Comparison of ENCODE assay signal across 21 mouse cellular contexts in the genomic region with DNA sequence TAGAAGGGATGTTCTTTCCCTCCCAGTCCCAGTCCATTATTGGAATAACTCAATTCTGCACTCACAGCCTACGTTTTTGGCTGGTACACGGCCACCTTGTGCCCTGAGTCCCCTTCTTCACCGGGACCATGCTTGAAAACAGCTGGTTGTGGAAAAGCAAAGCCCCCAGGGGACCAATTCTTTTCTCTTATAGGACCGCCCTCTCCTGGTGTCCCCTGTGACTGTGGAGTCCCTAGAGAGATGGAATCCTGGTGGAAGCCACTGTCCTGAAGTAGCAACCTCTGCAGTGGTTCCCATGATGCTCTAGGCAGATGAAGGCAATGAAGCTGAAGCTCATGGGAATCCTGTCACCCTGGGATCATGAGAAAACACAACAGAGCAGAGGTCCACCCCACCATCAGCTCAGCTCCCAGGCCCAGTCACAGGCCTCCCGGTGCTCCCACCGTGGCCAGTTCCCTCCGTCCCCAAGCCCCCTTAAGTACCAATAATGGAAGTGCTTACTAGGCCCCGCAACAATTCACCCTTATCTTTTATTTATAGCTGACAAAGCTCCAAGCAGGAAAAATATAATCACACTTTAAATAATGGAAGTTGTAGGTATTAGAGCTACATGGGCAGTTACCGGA. TPM values are rescaled to one million over a fixed set of nuclear protein-coding genes. Genes with fewer than 3 reads are reported as not detected.
DNase-seq lines count a peak whose midpoint lies in the region; ATAC-seq lines count a peak whose summit lies in the region.
"Had no signal": no experiment of that assay in that cellular context is flagged by ENCODE, and none has a peak within 500 bp of the region (broad histone marks: within the 10 kb centered on the region; RNA-seq: fewer than 3 reads in every experiment).

No protein-coding gene starts in this region.

- 0 out of 2 replicates have a peak overlapping the region, but pooled peaks have one; percentile 11 for H3K27ac ChIP-seq in hindbrain, embryonic 15.5 days (replicated peaks)
- no peak overlapping the region for H3K27ac ChIP-seq in hindbrain, embryonic 14.5 days
- H3K27ac ChIP-seq in neural tube, embryonic 14.5 days (ENCODE audit: low read depth, low read length): no peak overlapping the region
- H3K27ac ChIP-seq in midbrain, embryonic 10.5 days (replicated peaks): no peak overlapping the region
- H3K27ac ChIP-seq: embryonic facial prominence, embryonic 15.5 days; forebrain, embryonic 10.5 days; heart, adult 2 months; heart, embryonic 15.5 days; hindbrain, postnatal 0 days had no signal

- DNase-seq in heart, adult 8-10 months (ENCODE audit: low spot score): peak; percentile 32
- DNase-seq in heart, postnatal 25 days (ENCODE audit: low spot score): no peak
- no peak for DNase-seq in hindbrain, embryonic 14.5 days (ENCODE audit: low spot score)
- DNase-seq in midbrain, embryonic 10.5 days (ENCODE audit: low spot score): no peak
- DNase-seq: adrenal gland, adult 2 months; adrenal gland, postnatal 25 days; cerebellum, adult 18-20 months; cerebellum, adult 9-11 months; cerebellum, postnatal 36 days; gastrocnemius, postnatal 36 days; heart, postnatal 14 days; kidney, adult 11 months had no signal

- ATAC-seq in hindbrain, embryonic 15.5 days (ENCODE audit: low FRiP score, low read depth): no peak
- ATAC-seq in hindbrain, embryonic 14.5 days (ENCODE audit: low FRiP score): no peak
- ATAC-seq in neural tube, embryonic 14.5 days (ENCODE audit: low read depth): peak; percentile 64; the same call in 1 of the 2 replicates
- ATAC-seq: forebrain, embryonic 14.5 days had no signal

- no peak overlapping the region for H3K4me3 ChIP-seq in hindbrain, embryonic 15.5 days
- H3K4me3 ChIP-seq in hindbrain, embryonic 14.5 days (replicated peaks; ENCODE audit: low read length): no peak overlapping the region
- no peak overlapping the region for H3K4me3 ChIP-seq in neural tube, embryonic 14.5 days (ENCODE audit: low read depth, low read length)
- H3K4me3 ChIP-seq in midbrain, embryonic 10.5 days: no peak overlapping the region
- H3K4me3 ChIP-seq: embryonic facial prominence, embryonic 15.5 days; erythroblast, embryonic 14.5 days; forebrain, embryonic 10.5 days; heart, adult 2 months; heart, embryonic 15.5 days had no signal

- no peaks in the 10 kb centered on the region for H3K27me3 ChIP-seq in hindbrain, embryonic 15.5 days
- H3K27me3 ChIP-seq in hindbrain, embryonic 14.5 days (ENCODE audit: control insufficient read depth, insufficient read depth, low read length): no peaks in the 10 kb centered on the region
- no peaks in the 10 kb centered on the region for H3K27me3 ChIP-seq in neural tube, embryonic 14.5 days (ENCODE audit: control insufficient read depth, insufficient read depth, low read length)
- no peaks in the 10 kb centered on the region for H3K27me3 ChIP-seq in midbrain, embryonic 10.5 days (ENCODE audit: low read depth, poor library complexity, severe bottlenecking)
- H3K27me3 ChIP-seq: embryonic facial prominence, embryonic 15.5 days; heart, embryonic 15.5 days had no signal

- no peak overlapping the region for H3K4me2 ChIP-seq in hindbrain, embryonic 15.5 days
- H3K4me2 ChIP-seq in hindbrain, embryonic 14.5 days (replicated peaks): no peak overlapping the region
- no peak overlapping the region for H3K4me2 ChIP-seq in neural tube, embryonic 14.5 days (ENCODE audit: low read depth, low read length)
- H3K4me2 ChIP-seq: embryonic facial prominence, embryonic 15.5 days; heart, embryonic 15.5 days had no signal

- 0 out of 2 replicates have a peak, but pooled peaks cover 9% of the 10 kb centered on the region for H3K4me1 ChIP-seq in hindbrain, embryonic 15.5 days (replicated peaks)
- H3K4me1 ChIP-seq in hindbrain, embryonic 14.5 days (replicated peaks; ENCODE audit: control insufficient read depth, insufficient read depth, low read length): peaks cover 9% of the 10 kb centered on the region; the same call in 1 of the 2 replicates
- H3K4me1 ChIP-seq in neural tube, embryonic 14.5 days (ENCODE audit: control insufficient read depth, insufficient read depth, low read length): no peaks in the 10 kb centered on the region
- no peaks in the 10 kb centered on the region for H3K4me1 ChIP-seq in midbrain, embryonic 10.5 days
- H3K4me1 ChIP-seq: embryonic facial prominence, embryonic 15.5 days; forebrain, embryonic 10.5 days had no signal

- intact Hi-C loops in heart, postnatal 25 days (cut with DNase I): no loop called here

- 65% methylated on average over 9 of the region's 9 CpGs for WGBS in hindbrain, embryonic 15.5 days
- WGBS in hindbrain, embryonic 14.5 days: 65% methylated on average over 9 of the region's 9 CpGs
- WGBS in neural tube, embryonic 14.5 days: 43% methylated on average over 9 of the region's 9 CpGs
- 85% methylated on average over 9 of the region's 9 CpGs for WGBS in midbrain, embryonic 10.5 days

- no peaks in the 10 kb centered on the region for H3K36me3 ChIP-seq in hindbrain, embryonic 15.5 days
- H3K36me3 ChIP-seq in hindbrain, embryonic 14.5 days (replicated peaks; ENCODE audit: control insufficient read depth, insufficient read depth): no peaks in the 10 kb centered on the region
- H3K36me3 ChIP-seq in neural tube, embryonic 14.5 days (ENCODE audit: control insufficient read depth, insufficient read depth, low read length): no peaks in the 10 kb centered on the region
- no peaks in the 10 kb centered on the region for H3K36me3 ChIP-seq in midbrain, embryonic 10.5 days
- H3K36me3 ChIP-seq: embryonic facial prominence, embryonic 15.5 days; forebrain, embryonic 10.5 days; heart, embryonic 15.5 days had no signal

- H3K9ac ChIP-seq in hindbrain, embryonic 15.5 days: no peak overlapping the region
- no peak overlapping the region for H3K9ac ChIP-seq in hindbrain, embryonic 14.5 days
- H3K9ac ChIP-seq in neural tube, embryonic 14.5 days (replicated peaks; ENCODE audit: low read depth, low read length): no peak overlapping the region
- H3K9ac ChIP-seq: embryonic facial prominence, embryonic 15.5 days; heart, embryonic 15.5 days had no signal

- H3K9me3 ChIP-seq in hindbrain, embryonic 15.5 days: no peaks in the 10 kb centered on the region
- no peaks in the 10 kb centered on the region for H3K9me3 ChIP-seq in hindbrain, embryonic 14.5 days (ENCODE audit: control insufficient read depth, low read length)
- no peaks in the 10 kb centered on the region for H3K9me3 ChIP-seq in neural tube, embryonic 14.5 days (ENCODE audit: control insufficient read depth, low read length)
- no peaks in the 10 kb centered on the region for H3K9me3 ChIP-seq in midbrain, embryonic 10.5 days (replicated peaks)
- H3K9me3 ChIP-seq: embryonic facial prominence, embryonic 15.5 days; forebrain, embryonic 10.5 days; heart, embryonic 15.5 days had no signal

RNA-seq across cellular contexts. Expression of gene Nek6, which starts 34.5 kb away (rescaled TPM):
- total RNA-seq in heart, adult 8-10 months (2022): 1 to 10 TPM; 2.3 to 5.0 (median 2.7) TPM
- 1 to 10 TPM; 3.4 to 4.3 TPM for total RNA-seq in heart, postnatal 25 days (2021)
- 67.5 and 71.6 TPM in 2 replicates for polyA plus RNA-seq in hindbrain, embryonic 15.5 days (2015; fragmentation: Nextera tagmentation; extraction: Ambion mirVana)
- polyA plus RNA-seq in hindbrain, embryonic 14.5 days (2014; fragmentation: Nextera tagmentation; extraction: Ambion mirVana): 55.0 and 58.4 TPM in 2 replicates
- polyA plus RNA-seq in neural tube, embryonic 14.5 days (2014; fragmentation: Nextera tagmentation; extraction: Ambion mirVana): 46.4 and 54.4 TPM in 2 replicates
- 87.4 and 96.9 TPM in 2 replicates for polyA plus RNA-seq in midbrain, embryonic 10.5 days (2016; fragmentation: Nextera tagmentation; extraction: Ambion mirVana)
